Mouse (Mus musculus) layer of hippocampus, postnatal 10 days (tissue): ENCODE data around the gene Itgb7. TPM values are rescaled to one million over a fixed set of nuclear protein-coding genes. Genes with fewer than 3 reads are reported as not detected.

Experiments
- DNase-seq, 2 experiments: peaks; one replicate each; pipeline ENCODE4 v3.0.0; 2021; ENCODE audit warnings: low spot score in 2 of 2
- total RNA-seq, 2 experiments: library from RNA; stranded (reverse); gene quantifications; 2 replicates each; pipeline ENCODE4 v1.2.3; 2021

The Itgb7 gene
- total RNA-seq, 2 experiments from 2014 or later, result 1.3 to 2.5 TPM

- DNase-seq, result peak in 1 of 2 experiments; percentile 50
Measured at GRCm38 (mm10) chr15:102249251-102249691, 17.5 kb upstream of the Itgb7 start.

- DNase-seq, result no peak
Measured at GRCm38 (mm10) chr15:102248812-102249191, 17.1 kb upstream of the Itgb7 start.

GRCm38 (mm10) chr15:102248131-102248811 is 16.5 kb upstream of the Itgb7 start:
- DNase-seq, result no peak

GRCm38 (mm10) chr15:102247252-102248130 is 15.7 kb upstream of the Itgb7 start:
- DNase-seq, result peak; percentile 66

GRCm38 (mm10) chr15:102246866-102247251 is 15.1 kb upstream of the Itgb7 start:
- peak; percentile 77 to 85 for DNase-seq

GRCm38 (mm10) chr15:102245891-102246741 is 14.4 kb upstream of the Itgb7 start:
- peak; percentile 61 to 74 for DNase-seq

- DNase-seq, result no peak
Measured at GRCm38 (mm10) chr15:102245461-102245881, 13.7 kb upstream of the Itgb7 start.

GRCm38 (mm10) chr15:102244306-102245191 is 12.8 kb upstream of the Itgb7 start:
- DNase-seq, result no peak

GRCm38 (mm10) chr15:102243229-102244190 is 11.8 kb upstream of the Itgb7 start:
- DNase-seq, result no peak

GRCm38 (mm10) chr15:102242404-102243228 is 10.9 kb upstream of the Itgb7 start:
- no peak for DNase-seq

- no peak for DNase-seq
Measured at GRCm38 (mm10) chr15:102240607-102241006, 8.9 kb upstream of the Itgb7 start.

GRCm38 (mm10) chr15:102239851-102240250 is 8.1 kb upstream of the Itgb7 start:
- no peak for DNase-seq

GRCm38 (mm10) chr15:102239260-102239590 is 7.5 kb upstream of the Itgb7 start:
- peak; percentile 88 to 89 for DNase-seq

- no peak for DNase-seq
Measured at GRCm38 (mm10) chr15:102238543-102239259, 7.0 kb upstream of the Itgb7 start.

GRCm38 (mm10) chr15:102235371-102236027 is 3.8 kb upstream of the Itgb7 start:
- DNase-seq, result no peak

- DNase-seq, result no peak
Measured at GRCm38 (mm10) chr15:102233896-102234295, 2.2 kb upstream of the Itgb7 start.

- no peak for DNase-seq
Measured at GRCm38 (mm10) chr15:102232764-102233163, 1.0 kb upstream of the Itgb7 start.
